Mouse (Mus musculus) brain, embryonic 14.5 days (tissue): Measurements from ENCODE around the gene Foxj3. TPM values are rescaled to one million over a fixed set of nuclear protein-coding genes. Genes with fewer than 3 reads are reported as not detected.

Experiments
- DNase-seq: peaks from one replicate; pipeline ENCODE4 v3.0.0-alpha.2; 2011; ENCODE audit warnings: low read depth
- CTCF ChIP-seq: fragments of 200-500 bp; IDR thresholded peaks from 2 replicates; pipeline ENCODE4 v1.5.1; 2012; ENCODE audit warnings: inconsistent platforms, mild to moderate bottlenecking, moderate library complexity, borderline replicate concordance; ENCODE audit not compliant: insufficient read depth, insufficient read length; ENCODE audit errors: extremely low read depth
- POLR2A ChIP-seq: fragments of 200-500 bp; IDR thresholded peaks from 2 replicates; pipeline ENCODE4 v1.6.1; 2012; ENCODE audit warnings: mild to moderate bottlenecking, inconsistent platforms, borderline replicate concordance; ENCODE audit not compliant: poor library complexity, insufficient read depth, insufficient read length, severe bottlenecking; ENCODE audit errors: extremely low read depth
- polyA plus RNA-seq: library from polyadenylated mRNA; depleted of rRNA; stranded (reverse); fragments of >200 nt; gene quantifications from 2 replicates; pipeline ENCODE4 v1.2.3, GENCODE M21; 2012

Foxj3 gene
- polyA plus RNA-seq, 1 experiment, result 43.3 TPM

- peak; percentile 99 for DNase-seq
- peak; percentile 68 for TF ChIP-seq POLR2A
- no peak for TF ChIP-seq CTCF
Measured at GRCm38 (mm10) chr4:119539031-119539824, 2.4 kb downstream of the Foxj3 start, which contains the start of gene Frg2f1. Gene Frg2f1 (minus strand): TSS chr4:119539529.

GRCm38 (mm10) chr4:119539836-119540532 lies 3.2 kb downstream of the Foxj3 start:
- TF ChIP-seq CTCF (no peak), POLR2A (0 out of 2 replicates have a peak, but pooled peaks have one; percentile 17)
- peak; percentile 71 for DNase-seq

- TF ChIP-seq CTCF (no peak), POLR2A (no peak)
- DNase-seq, result no peak
Measured at GRCm38 (mm10) chr4:119540533-119540890, 3.7 kb downstream of the Foxj3 start.

- TF ChIP-seq POLR2A (no peak), CTCF (no peak)
- no peak for DNase-seq
Measured at GRCm38 (mm10) chr4:119550864-119551263, 14.1 kb downstream of the Foxj3 start.

GRCm38 (mm10) chr4:119555466-119555865 lies 18.7 kb downstream of the Foxj3 start:
- no peak for TF ChIP-seq POLR2A
- no peak for TF ChIP-seq CTCF
- DNase-seq, result peak; percentile 9

- no peak for DNase-seq
- TF ChIP-seq POLR2A (no peak), CTCF (no peak)
Measured at GRCm38 (mm10) chr4:119563136-119563535, 26.3 kb downstream of the Foxj3 start.

GRCm38 (mm10) chr4:119566322-119566835 lies 29.6 kb downstream of the Foxj3 start:
- no peak for TF ChIP-seq CTCF
- TF ChIP-seq POLR2A, result no peak
- peak; percentile 49 for DNase-seq

- DNase-seq, result no peak
- no peak for TF ChIP-seq POLR2A
- TF ChIP-seq CTCF, result no peak
Measured at GRCm38 (mm10) chr4:119572682-119573081, 35.9 kb downstream of the Foxj3 start.

GRCm38 (mm10) chr4:119574504-119574903 lies 37.7 kb downstream of the Foxj3 start:
- no peak for DNase-seq
- TF ChIP-seq POLR2A, result no peak
- TF ChIP-seq CTCF, result no peak

GRCm38 (mm10) chr4:119575459-119575858 lies 38.7 kb downstream of the Foxj3 start:
- no peak for TF ChIP-seq POLR2A
- no peak for TF ChIP-seq CTCF
- no peak for DNase-seq

- TF ChIP-seq CTCF, result no peak
- TF ChIP-seq POLR2A, result no peak
- no peak for DNase-seq
Measured at GRCm38 (mm10) chr4:119588037-119588436, 51.2 kb downstream of the Foxj3 start.
